9 mouse cellular contexts compared by ENCODE assay signal in the genomic region with DNA sequence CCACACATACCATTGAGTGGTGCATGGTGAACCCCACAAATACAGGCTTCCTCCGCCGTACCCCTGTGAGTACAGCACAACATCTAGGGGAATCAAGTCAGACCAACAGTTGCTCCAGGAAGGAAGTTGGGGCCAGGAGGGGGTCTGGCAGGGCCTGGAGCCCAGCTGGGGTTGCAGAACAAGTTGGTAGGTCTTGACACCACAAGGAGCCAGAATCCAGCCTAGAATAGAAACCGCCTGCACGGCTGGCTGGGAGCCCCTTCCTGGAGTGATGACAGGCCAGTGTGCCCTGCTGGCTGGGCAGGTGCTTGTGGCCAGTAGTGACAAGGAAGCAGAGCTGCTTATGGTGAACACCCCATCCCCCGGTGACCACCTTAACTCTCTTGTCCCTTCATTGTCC.
DNase-seq lines count a peak whose midpoint lies in the region; ATAC-seq and TF ChIP-seq lines count a peak whose summit lies in the region.
"Had no signal": no experiment of that assay in that cellular context is flagged by ENCODE, and none has a peak within 500 bp of the region (broad histone marks: within the 10 kb centered on the region; RNA-seq: fewer than 3 reads in every experiment).

No protein-coding gene starts in this region.

- TF ChIP-seq EP300 in liver, embryonic 14.5 days (IDR thresholded peaks at IDR 0.05; ENCODE audit: low read depth), result no peak

- no peak for TF ChIP-seq CTCF in liver, embryonic 14.5 days (IDR thresholded peaks at IDR 0.05; ENCODE audit: low read depth)
- no peak for TF ChIP-seq CTCF in kidney, adult 2 months (conservative IDR thresholded peaks at IDR 0.05; ENCODE audit: insufficient read depth, insufficient read length, low read depth, low read length)

- H3K27me3 ChIP-seq in heart, embryonic 14.5 days (ENCODE audit: control insufficient read depth, insufficient read depth, low read length), result no peaks in the 10 kb centered on the region
- no peaks in the 10 kb centered on the region for H3K27me3 ChIP-seq in liver, embryonic 14.5 days (ENCODE audit: control insufficient read depth, insufficient read depth, low read length)
- no peaks in the 10 kb centered on the region for H3K27me3 ChIP-seq in kidney, adult 2 months (replicated peaks; ENCODE audit: control insufficient read depth, insufficient read depth, low read length)

- 49% methylated on average over 5 of the region's 5 CpGs for WGBS in heart, embryonic 14.5 days
- 39% methylated on average over 5 of the region's 5 CpGs for WGBS in liver, embryonic 14.5 days (ENCODE audit: insufficient replicate concordance)
- 75% methylated on average over 5 of the region's 5 CpGs for WGBS in kidney, adult 2 months

- 0 out of 2 replicates have a peak, but pooled peaks have one; percentile 8 for ATAC-seq in heart, embryonic 14.5 days (ENCODE audit: insufficient number of reproducible peaks, insufficient read depth, low FRiP score, low read depth)
- ATAC-seq in liver, embryonic 14.5 days (ENCODE audit: insufficient read depth), result no peak

- H3K9ac ChIP-seq in heart, embryonic 14.5 days (ENCODE audit: low read length), result 0 out of 2 replicates have a peak overlapping the region, but pooled peaks have one; percentile 21
- peak overlapping the region; percentile 49 for H3K9ac ChIP-seq in liver, embryonic 14.5 days (replicated peaks)

- peak; percentile 16 for DNase-seq in kidney, postnatal 10 days
- DNase-seq in kidney, adult 18-20 months, result no peak
- no peak for DNase-seq in liver, embryonic 14.5 days (ENCODE audit: low read depth in 3 of 3, low spot score in 3 of 3)
- DNase-seq in thymus, postnatal 14 days, result peak; percentile 63
- DNase-seq in kidney, adult 2 months, result no peak
- DNase-seq in adrenal gland, adult 8-10 months, result no peak
- DNase-seq in layer of hippocampus, adult 9-10 months (ENCODE audit: low spot score), result no peak

- H3K4me3 ChIP-seq in heart, embryonic 14.5 days (ENCODE audit: control insufficient read depth in 1 of 2, insufficient read depth in 1 of 2, low read depth in 1 of 2, low read length in 2 of 2), result no peak overlapping the region
- H3K4me3 ChIP-seq in liver, embryonic 14.5 days (ENCODE audit: insufficient read depth in 1 of 2, low read depth in 2 of 2, low read length in 2 of 2), result no peak overlapping the region
- no peak overlapping the region for H3K4me3 ChIP-seq in kidney, adult 2 months (ENCODE audit: insufficient read depth, low read depth, low read length)

- no peak for TF ChIP-seq POLR2A in kidney, adult 2 months (IDR thresholded peaks at IDR 0.05; ENCODE audit: low read depth, low read length)

- H3K9me3 ChIP-seq in heart, embryonic 14.5 days (ENCODE audit: control insufficient read depth, low read length), result no peaks in the 10 kb centered on the region
- H3K9me3 ChIP-seq in liver, embryonic 14.5 days (ENCODE audit: control insufficient read depth, low read length), result no peaks in the 10 kb centered on the region

- no peak overlapping the region; the same call in 1 of the 2 replicates for H3K4me2 ChIP-seq in heart, embryonic 14.5 days (ENCODE audit: low read length)
- peak overlapping the region; percentile 77; the same call in 1 of the 2 replicates for H3K4me2 ChIP-seq in liver, embryonic 14.5 days (ENCODE audit: low read depth)

- H3K4me1 ChIP-seq in heart, embryonic 14.5 days (ENCODE audit: control insufficient read depth in 2 of 2, insufficient read depth in 2 of 2, low read length in 2 of 2), result peaks cover 28 to 36% of the 10 kb centered on the region in 2 experiments
- peaks cover 47 to 48% of the 10 kb centered on the region in 2 experiments for H3K4me1 ChIP-seq in liver, embryonic 14.5 days (replicated peaks; ENCODE audit: control insufficient read depth in 2 of 2, insufficient read depth in 2 of 2, low read length in 1 of 2)
- no peaks in the 10 kb centered on the region for H3K4me1 ChIP-seq in kidney, adult 2 months (ENCODE audit: control insufficient read depth, insufficient read depth, low read length)

- H3K36me3 ChIP-seq in heart, embryonic 14.5 days (ENCODE audit: control insufficient read depth, insufficient read depth, low read length), result no peaks in the 10 kb centered on the region
- no peaks in the 10 kb centered on the region for H3K36me3 ChIP-seq in liver, embryonic 14.5 days (replicated peaks; ENCODE audit: control insufficient read depth, insufficient read depth, low read depth)
- H3K36me3 ChIP-seq in kidney, adult 2 months (ENCODE audit: control insufficient read depth, insufficient read depth, low read length), result no peaks in the 10 kb centered on the region

- no peak overlapping the region; a peak in 1 of 4 replicates for H3K27ac ChIP-seq in heart, embryonic 14.5 days (replicated peaks in 1 of 2; ENCODE audit: control insufficient read depth in 1 of 2, insufficient read depth in 1 of 2, low read depth in 2 of 2, low read length in 2 of 2)
- peak overlapping the region; percentile 99 for H3K27ac ChIP-seq in liver, embryonic 14.5 days
- no peak overlapping the region for H3K27ac ChIP-seq in kidney, adult 2 months (ENCODE audit: insufficient read depth, low read depth, low read length)
- H3K27ac ChIP-seq: kidney, postnatal 0 days had no signal

Comparison
In these comparisons a context has a peak if more than half of its experiments do, and no peak if none do; other contexts are left out.
1. DNase-seq: peak in kidney, postnatal 10 days (single experiment) and thymus, postnatal 14 days (single experiment); none in kidney, adult 18-20 months (single experiment), liver, embryonic 14.5 days (0 of 3), kidney, adult 2 months (single experiment), adrenal gland, adult 8-10 months (single experiment) and layer of hippocampus, adult 9-10 months (single experiment).